Mouse (Mus musculus) myocyte (in vitro differentiated cells): ENCODE measurements around the gene BC051142.

Experiments
- CEBPB ChIP-seq: IDR thresholded peaks from 2 replicates; pipeline ENCODE4 v1.6.1; 2011; ENCODE audit warnings: mild to moderate bottlenecking, moderate library complexity; ENCODE audit not compliant: poor library complexity, insufficient read depth, severe bottlenecking
- E2F4 ChIP-seq: IDR thresholded peaks from one replicate; pipeline ENCODE4 v1.6.1; 2011; ENCODE audit warnings: mild to moderate bottlenecking, control low read depth, moderate library complexity; ENCODE audit not compliant: insufficient read depth
- MAX ChIP-seq: IDR thresholded peaks from one replicate; pipeline ENCODE4 v1.6.1; 2011; ENCODE audit warnings: low read depth, mild to moderate bottlenecking, control low read depth
- MYOD1 ChIP-seq, 3 experiments: IDR thresholded peaks; one replicate each; pipeline ENCODE4 v1.6.1; 2011; ENCODE audit warnings: control low read depth in 2 of 3, low read depth in 2 of 3, mild to moderate bottlenecking in 2 of 3, moderate library complexity in 1 of 3; ENCODE audit not compliant: insufficient read length in 2 of 3, control insufficient read depth in 1 of 3
- POLR2A ChIP-seq: IDR thresholded peaks from one replicate; pipeline ENCODE4 v1.6.1; 2011; ENCODE audit warnings: low read depth, mild to moderate bottlenecking, control low read depth, moderate library complexity; ENCODE audit not compliant: insufficient read length
- SRF ChIP-seq: IDR thresholded peaks from one replicate; pipeline ENCODE4 v1.6.1; 2011; ENCODE audit warnings: low read depth; ENCODE audit not compliant: control insufficient read depth, insufficient read length
- TCF12 ChIP-seq: IDR thresholded peaks from one replicate; pipeline ENCODE4 v1.6.1; 2011; ENCODE audit warnings: mild to moderate bottlenecking, control low read depth; ENCODE audit not compliant: poor library complexity, insufficient read depth, severe bottlenecking
- USF1 ChIP-seq: IDR thresholded peaks from one replicate; pipeline ENCODE4 v1.6.1; 2011; ENCODE audit warnings: low read depth, mild to moderate bottlenecking, control low read depth, moderate library complexity

- TF ChIP-seq MAX (no peak), POLR2A (no peak), USF1 (no peak), E2F4 (no peak), TCF12 (no peak), CEBPB (no peak), SRF (no peak), MYOD1 (IDR thresholded peaks at IDR 0.05; ENCODE audit: control insufficient read depth in 1 of 3, insufficient read length in 2 of 3, low read depth in 2 of 3) (no peak)
Measured at GRCm38 (mm10) chr17:34411117-34411516, 12.5 kb downstream of the BC051142 start.
